Mouse (Mus musculus) A20 (cell line): ENCODE measurements around the gene Kif1c.

ENCODE experiments used
- DNase-seq: peaks from one replicate; pipeline ENCODE4 v3.0.0-alpha.2; 2011; ENCODE audit warnings: low read depth, low spot score

The Kif1c gene

GRCm38 (mm10) chr11:70699722-70700556 is at the start of gene Kif1c, which contains the start of gene Inca1:
Gene Kif1c, plus strand, starts transcription at chr11:70700548.
Gene Inca1, minus strand, starts transcription at chr11:70700155.
- peak; percentile 96 for DNase-seq

DNA sequence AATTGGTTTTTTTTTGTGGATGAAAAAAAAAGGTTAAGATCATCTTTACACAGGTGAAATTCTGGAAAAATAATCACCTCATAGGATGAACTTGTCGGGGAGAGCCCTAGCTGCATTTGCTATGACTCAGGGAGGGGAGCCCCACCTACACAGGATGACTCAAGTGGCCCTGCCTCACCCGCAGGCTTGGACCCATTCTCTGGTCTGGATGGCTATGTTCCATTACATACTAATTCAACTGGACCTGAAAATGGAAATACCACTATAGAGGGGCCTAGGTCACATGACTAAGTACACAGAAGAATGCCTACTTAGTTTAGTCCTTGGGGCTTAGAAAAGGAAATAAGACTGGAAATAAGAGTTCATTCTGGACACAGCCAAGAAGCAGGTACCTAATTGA is 49.0 kb upstream of the Kif1c start:
- DNase-seq = peak; percentile 47

GRCm38 (mm10) chr11:70652029-70652883 is 48.1 kb upstream of the Kif1c start:
- peak; percentile 84 for DNase-seq

DNA sequence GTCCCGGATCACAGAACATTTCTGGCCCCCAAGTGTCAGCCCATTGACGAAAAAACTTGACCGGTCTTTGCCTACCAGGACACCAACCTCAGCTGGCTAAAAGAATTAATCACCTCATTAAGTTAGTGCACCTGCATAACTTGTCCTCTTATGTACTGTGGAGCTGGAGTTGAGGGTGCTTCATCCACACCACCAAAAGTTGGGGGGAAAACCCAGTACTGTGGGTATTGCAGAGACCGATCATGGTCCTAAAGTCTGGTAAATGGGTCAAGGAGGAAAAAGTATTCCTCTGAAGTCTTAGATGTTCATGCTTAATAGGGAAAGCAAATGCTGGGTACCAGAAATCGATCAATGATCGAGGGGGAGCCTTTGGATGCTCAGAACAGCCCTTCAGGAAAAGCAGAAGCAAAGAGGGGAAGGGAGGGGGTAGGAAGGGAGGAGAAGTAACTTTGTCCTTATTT is 47.4 kb upstream of the Kif1c start:
- no peak for DNase-seq

DNA sequence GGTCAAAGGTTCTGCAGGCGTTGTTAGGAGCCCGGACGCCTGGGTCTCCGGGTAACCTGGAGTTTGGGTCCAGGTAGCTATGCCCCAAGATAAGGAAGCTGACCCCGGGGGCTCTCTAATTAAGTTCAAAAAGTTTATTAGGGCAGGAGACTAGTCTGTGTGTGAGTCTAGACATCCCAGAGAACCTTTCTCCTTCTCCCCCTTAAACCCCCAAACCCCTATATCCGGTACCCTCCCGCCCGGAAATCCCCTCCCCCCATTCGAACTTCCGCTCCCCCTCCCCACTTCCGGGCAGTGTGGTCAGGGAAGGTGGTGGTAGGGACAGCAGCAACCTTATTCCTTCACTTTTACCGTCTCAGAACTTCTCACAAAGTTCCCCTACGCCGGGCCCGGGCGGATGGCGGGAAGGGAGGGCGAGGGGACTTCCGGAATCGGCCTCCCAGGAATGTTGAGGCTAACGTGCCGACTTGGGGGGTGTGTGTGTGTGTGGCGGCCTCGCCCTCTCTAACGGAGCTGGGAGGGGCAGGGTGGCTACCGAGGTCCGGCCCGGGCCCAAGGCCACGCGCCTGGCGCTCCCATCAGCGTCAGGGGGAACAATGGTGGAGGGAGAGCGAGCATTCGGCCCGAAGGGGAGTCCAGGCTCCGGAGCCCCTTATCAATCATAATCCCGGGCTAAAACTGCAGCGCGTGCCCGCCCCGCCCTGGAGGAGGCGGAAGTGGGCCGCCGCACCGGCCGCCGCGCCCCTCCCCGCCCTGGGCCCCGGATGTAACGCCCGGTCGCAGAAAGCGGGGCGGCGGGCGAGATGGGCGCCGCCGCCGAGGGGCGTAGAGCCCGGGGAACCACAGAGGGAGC is 46.8 kb upstream of the Kif1c start:
- DNase-seq = peak; percentile 89

DNA sequence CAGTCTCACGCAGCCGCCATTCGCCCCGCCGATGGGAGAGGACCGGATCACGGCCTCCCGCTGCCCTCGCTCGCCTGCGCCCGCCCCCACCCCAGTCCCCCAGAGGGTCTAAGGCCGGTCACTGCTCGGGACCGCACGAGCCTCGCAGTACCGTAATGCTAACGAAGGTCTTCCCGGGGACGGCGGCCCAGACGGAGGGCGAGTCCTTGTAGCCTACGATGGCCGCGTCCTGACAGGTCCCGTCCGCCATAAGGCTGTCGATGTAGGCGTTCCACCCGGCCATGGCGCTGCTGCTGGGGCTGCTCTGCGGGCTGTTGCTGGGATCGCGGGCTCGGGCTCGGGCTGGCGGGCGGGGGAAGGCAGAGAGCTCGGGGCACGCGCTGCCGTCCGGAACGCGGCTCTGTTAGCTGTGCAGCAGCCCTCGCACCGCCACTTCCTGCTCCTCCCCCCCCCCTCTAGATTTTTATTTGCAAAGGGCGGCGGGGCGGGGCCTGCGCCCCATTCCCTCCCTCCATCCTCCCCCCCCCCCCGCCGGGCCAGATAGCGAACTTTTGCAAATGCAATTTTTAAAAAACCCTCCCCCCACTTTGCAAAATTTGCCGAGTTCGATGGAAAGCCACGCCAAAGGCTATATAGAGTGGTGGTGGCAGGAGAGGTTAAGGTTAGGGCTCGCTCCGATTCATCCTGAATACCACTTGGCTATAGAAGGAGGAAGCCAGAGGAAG is 46.0 kb upstream of the Kif1c start, which contains the start of gene Pfn1:
Gene Pfn1, minus strand, starts transcription at position 447 of the 725 bp plus-strand sequence.
- DNase-seq = peak; percentile 94

DNA sequence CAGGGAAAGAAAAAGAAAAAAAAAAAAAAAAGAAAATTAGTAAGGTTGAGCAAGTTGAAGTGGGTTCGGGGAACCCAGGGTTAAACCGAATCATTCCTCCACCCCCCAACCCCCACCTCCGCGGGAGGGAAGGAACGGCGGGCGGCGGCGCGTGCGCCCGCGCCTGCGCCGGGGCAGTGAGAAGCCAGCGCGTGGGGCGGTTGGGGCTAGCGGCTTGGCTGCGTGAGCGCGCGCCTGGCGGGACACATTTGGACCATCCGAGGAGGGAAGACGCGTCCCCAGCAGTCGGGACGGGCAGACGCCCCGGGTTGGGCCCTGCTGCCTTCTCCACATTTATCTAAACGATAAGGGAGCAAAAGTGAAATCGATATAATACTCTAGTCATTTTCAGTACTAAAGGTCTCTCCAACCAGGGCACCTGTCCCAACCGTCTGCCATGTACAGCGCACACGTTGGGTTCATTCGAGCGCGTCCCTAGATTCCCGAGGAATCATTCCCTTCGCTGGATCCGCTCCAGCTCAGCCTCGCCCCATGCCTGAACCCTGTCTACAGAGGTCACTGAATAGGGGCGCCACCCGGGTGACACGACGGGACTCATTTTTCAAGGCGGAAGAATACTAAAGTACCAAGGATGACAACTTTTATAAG is 45.3 kb upstream of the Kif1c start:
- DNase-seq = peak; percentile 92

DNA sequence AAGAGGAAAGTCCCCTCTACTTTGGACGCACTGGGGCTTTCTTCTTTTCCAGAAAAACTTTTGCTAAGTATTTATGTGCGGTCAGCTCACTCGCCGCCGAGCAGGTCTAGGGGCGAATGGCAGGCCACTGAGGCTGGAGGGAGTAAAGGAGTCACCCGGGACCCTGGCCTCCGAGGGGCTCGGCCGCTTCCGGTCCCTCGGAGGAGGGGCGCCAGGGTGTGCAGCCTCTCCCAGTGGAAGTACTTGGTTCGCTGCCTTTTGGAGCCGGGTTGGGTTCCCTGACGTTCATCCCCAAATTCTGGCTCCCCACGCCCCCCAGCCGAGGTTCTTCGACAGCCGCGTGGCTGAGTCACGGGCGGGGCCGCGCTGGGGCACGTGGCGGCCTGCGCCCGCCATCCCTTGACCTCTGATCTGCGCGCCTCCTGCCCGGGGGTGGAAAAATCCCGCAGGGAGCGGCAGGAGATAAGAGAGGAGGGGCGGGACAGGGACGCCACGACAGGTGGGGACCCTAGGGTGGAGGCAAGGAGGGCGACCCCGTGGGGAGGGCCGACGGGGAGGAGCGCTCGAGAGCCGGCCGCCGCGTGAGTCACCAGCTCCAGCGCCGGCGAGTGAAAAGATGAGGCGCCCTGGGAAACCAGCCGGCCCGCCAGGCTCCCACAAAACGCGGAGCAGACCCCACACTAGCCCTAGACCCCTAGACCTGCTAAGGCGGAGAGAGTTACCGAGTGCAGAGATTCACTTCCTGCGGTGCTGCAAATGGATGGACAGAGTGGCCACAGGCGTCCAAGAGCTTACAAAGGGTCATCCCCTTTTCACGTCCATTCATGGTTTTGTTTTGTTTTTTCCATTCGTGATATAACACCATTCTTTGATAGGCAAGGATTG is 44.5 kb upstream of the Kif1c start:
- peak; percentile 92 for DNase-seq

DNA sequence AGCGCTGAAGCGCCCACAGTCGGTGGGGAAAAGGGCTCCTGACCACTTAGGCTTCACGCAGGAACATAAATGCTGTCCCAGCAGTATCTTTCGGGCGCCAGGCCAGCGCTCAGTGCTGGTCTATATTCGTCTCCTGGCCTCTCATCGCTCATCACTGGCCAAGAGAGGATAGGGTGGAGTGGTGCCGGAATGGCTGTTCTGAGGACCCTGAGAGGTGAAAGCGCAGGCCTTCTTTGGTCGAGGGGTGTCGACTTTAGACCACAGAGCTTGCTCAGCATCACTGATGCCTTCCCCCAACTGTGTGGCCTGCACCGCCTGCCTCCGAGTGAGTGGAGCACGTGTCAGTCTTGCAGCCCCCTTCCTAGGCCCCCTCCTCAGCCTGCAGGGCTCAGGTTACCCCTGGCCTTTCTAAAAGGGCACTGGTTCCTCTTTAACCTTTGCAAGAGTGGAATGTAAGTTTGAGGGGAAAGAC is 43.9 kb upstream of the Kif1c start:
- DNase-seq = peak; percentile 75

DNA sequence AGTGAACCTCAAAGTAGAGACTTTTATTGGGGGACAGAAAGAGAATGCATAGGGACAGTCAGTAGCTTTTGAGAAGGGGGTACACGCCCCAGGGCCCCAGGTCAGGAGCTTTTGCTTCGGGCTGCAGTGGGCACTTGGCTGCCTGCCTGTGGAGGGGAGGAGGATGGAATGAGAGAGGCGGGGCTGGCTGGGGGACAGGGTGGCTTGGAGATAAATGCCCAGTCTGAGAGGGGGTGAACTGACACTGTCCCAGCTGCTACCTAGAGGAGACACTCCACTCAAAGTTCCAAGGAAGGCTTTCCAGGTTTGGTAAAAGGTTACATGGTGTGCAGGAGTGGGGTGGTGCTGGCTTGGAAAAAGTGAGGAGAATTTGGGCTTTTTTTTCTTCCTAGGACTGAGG is 43.4 kb upstream of the Kif1c start, which contains the start of gene Eno3:
Gene Eno3, plus strand, starts transcription at position 239 of the 400 bp plus-strand sequence.
- DNase-seq = no peak

- DNase-seq = peak; percentile 51
Measured at GRCm38 (mm10) chr11:70657573-70657972, 42.8 kb upstream of the Kif1c start.

DNA sequence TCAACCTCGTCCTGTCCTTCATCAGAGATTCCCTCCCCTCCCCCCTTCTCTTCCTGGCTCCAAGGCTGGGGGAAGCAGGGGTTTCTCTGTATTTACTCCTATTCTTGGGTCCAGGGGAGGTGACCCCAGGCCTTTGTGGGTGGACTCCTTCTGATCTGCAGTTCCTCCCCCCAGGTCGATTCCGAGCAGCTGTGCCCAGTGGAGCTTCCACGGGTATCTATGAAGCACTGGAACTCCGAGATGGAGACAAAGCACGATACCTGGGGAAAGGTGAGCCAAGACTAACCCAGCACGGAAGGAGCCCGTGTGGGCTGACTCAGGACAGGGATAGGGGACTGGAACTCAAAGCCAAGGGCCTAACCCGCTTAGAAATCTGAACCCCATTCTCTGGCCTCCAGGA is 42.4 kb upstream of the Kif1c start:
- no peak for DNase-seq

GRCm38 (mm10) chr11:70658521-70658920 is 41.8 kb upstream of the Kif1c start:
- DNase-seq = no peak

- no peak for DNase-seq
Measured at GRCm38 (mm10) chr11:70658942-70659341, 41.4 kb upstream of the Kif1c start.

DNA sequence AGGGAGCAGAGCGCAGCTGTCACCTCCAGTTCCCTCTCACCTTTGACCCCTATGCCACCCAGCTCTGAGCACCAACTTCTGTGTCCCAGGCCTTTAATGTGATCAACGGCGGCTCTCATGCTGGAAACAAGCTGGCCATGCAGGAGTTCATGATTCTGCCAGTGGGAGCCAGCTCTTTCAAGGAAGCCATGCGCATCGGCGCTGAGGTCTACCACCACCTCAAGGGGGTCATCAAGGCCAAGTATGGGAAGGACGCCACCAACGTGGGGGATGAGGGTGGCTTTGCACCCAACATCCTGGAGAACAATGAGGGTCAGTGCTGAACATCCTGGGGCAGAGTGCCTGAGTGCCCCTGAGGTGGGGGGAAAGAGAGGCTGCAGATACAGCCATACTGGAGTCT is 39.8 kb upstream of the Kif1c start:
- DNase-seq = no peak

DNA sequence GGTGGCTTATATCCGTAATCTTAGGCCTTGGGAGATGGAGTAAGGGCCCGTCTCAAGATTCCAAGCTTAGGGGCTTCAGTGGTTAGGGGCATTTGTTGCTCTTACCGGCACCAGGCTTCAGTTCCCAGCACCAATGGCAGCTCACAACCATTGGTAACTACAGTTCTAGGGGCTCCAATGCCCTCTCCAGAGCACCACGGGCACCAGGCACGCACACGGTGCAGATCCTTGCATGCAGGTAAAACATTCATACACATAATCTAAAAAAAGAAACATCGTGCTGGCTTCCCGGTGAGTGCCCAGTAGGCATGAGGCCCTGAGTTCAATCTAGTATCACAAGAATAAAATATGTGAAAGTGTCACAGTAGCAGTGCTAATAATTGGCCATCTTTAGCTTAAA is 37.2 kb upstream of the Kif1c start:
- DNase-seq = no peak

DNA sequence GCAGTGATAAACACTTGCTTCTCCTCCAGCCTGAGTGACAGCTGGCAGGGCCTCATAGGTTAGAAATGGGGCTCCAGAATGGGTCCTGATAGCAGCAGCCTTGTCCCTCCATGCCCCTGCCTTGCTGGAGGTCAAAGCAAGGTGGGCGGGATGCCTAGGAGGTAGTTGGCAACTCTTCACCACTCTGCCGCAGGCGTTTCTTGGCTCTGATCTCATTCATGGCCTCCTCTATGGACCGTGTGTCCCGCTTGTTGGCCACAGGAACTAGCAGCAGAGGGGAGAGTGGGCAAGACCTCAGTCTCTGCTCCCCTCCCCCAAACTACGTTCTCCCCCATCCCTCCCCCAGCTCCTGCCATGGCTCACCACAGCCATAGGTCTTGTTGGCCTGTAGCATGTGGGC is 36.4 kb upstream of the Kif1c start:
- DNase-seq = no peak

DNA sequence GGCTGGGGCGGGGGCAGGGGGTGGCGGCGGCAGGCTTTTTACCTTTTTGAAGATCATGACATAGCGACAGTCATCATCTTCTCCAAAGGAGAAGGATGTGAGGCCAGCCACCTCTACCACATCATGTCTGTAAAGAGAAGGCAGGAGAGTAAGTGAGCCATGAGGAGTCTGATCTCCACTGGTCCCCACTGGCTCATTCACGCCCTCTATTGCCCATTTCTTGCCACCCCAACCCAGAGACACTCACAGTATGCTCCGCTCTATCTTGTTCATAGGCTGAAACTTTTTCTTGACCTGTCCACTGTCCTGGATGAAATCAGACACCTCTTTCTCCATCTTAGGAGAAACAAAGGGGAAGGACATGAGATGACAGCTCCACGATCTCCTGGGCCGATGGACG is 35.6 kb upstream of the Kif1c start:
- DNase-seq = peak; percentile 15

- no peak for DNase-seq
Measured at GRCm38 (mm10) chr11:70666687-70667086, 33.7 kb upstream of the Kif1c start.
